Mouse (Mus musculus) brain, adult 2 months (tissue): ENCODE results near the gene Plcg1.

Experiments used
- DNase-seq: peaks from one replicate; pipeline ENCODE4 v3.0.0; 2011; ENCODE audit warnings: low read depth, low spot score

Plcg1 gene

GRCm38 (mm10) chr2:160735706-160736310, 4.7 kb downstream of the Plcg1 start:
- DNase-seq, result no peak

- DNase-seq, result no peak
Observed at GRCm38 (mm10) chr2:160736466-160736865, 5.4 kb downstream of the Plcg1 start.

- no peak for DNase-seq
Observed at GRCm38 (mm10) chr2:160738354-160738753, 7.3 kb downstream of the Plcg1 start.

- no peak for DNase-seq
Observed at GRCm38 (mm10) chr2:160739647-160740356, 8.7 kb downstream of the Plcg1 start.

GRCm38 (mm10) chr2:160740521-160741156, 9.5 kb downstream of the Plcg1 start:
- peak; percentile 60 for DNase-seq

- DNase-seq, result peak; percentile 52
Observed at GRCm38 (mm10) chr2:160741580-160741979, 10.5 kb downstream of the Plcg1 start.

- DNase-seq, result no peak
Observed at GRCm38 (mm10) chr2:160742161-160742609, 11.1 kb downstream of the Plcg1 start.

- peak; percentile 60 for DNase-seq
Observed at GRCm38 (mm10) chr2:160744040-160744822, 13.1 kb downstream of the Plcg1 start.

GRCm38 (mm10) chr2:160744823-160745210, 13.7 kb downstream of the Plcg1 start:
- DNase-seq, result no peak

- DNase-seq, result no peak
Observed at GRCm38 (mm10) chr2:160745497-160745896, 14.4 kb downstream of the Plcg1 start.

GRCm38 (mm10) chr2:160746637-160747036, 15.5 kb downstream of the Plcg1 start:
- no peak for DNase-seq

- DNase-seq, result no peak
Observed at GRCm38 (mm10) chr2:160747075-160747474, 16.0 kb downstream of the Plcg1 start.

- DNase-seq, result no peak
Observed at GRCm38 (mm10) chr2:160756583-160757203, 25.6 kb downstream of the Plcg1 start.

GRCm38 (mm10) chr2:160760433-160761184, 29.5 kb downstream of the Plcg1 start:
- peak; percentile 55 for DNase-seq

- no peak for DNase-seq
Observed at GRCm38 (mm10) chr2:160763816-160764215, 32.7 kb downstream of the Plcg1 start.

GRCm38 (mm10) chr2:160764386-160764785, 33.3 kb downstream of the Plcg1 start:
- no peak for DNase-seq

GRCm38 (mm10) chr2:160765096-160765495, 34.0 kb downstream of the Plcg1 start:
- DNase-seq, result no peak

- peak; percentile 79 for DNase-seq
Observed at GRCm38 (mm10) chr2:160766371-160766771, 35.3 kb downstream of the Plcg1 start.

- no peak for DNase-seq
Observed at GRCm38 (mm10) chr2:160767201-160767600, 36.1 kb downstream of the Plcg1 start.

- DNase-seq, result no peak
Observed at GRCm38 (mm10) chr2:160768097-160768695, 37.1 kb downstream of the Plcg1 start.
